Mouse (Mus musculus) neural tube, embryonic 15.5 days (tissue): ENCODE measurements around the gene Gm42372. TPM values are rescaled to one million over a fixed set of nuclear protein-coding genes. Genes with fewer than 3 reads are reported as not detected.

ENCODE experiments used
- ATAC-seq: fragments of 200-750 bp; cut with Nextera tagmentation; 2 replicates; pipeline ENCODE4 v1.8.0; 2017; ENCODE audit warnings: mild to moderate bottlenecking, moderate TSS enrichment, moderate library complexity; ENCODE audit not compliant: low FRiP score
- H3K27ac ChIP-seq: fragments of 300-500 bp; sonication (generic); replicated peaks from 2 replicates; pipeline ENCODE4 v1.5.1; 2015; ENCODE audit warnings: mild to moderate bottlenecking, inconsistent platforms
- H3K27me3 ChIP-seq: fragments of 300-500 bp; sonication (generic); replicated peaks from 2 replicates; pipeline ENCODE4 v1.6.1; 2015; ENCODE audit warnings: inconsistent platforms
- H3K36me3 ChIP-seq: fragments of 300-500 bp; sonication (generic); 2 replicates; pipeline ENCODE4 v1.6.1; 2015; ENCODE audit warnings: inconsistent platforms
- H3K4me1 ChIP-seq: fragments of 300-500 bp; sonication (generic); 2 replicates; pipeline ENCODE4 v1.6.1; 2015; ENCODE audit warnings: inconsistent platforms
- H3K4me2 ChIP-seq: fragments of 300-500 bp; sonication (generic); 2 replicates; pipeline ENCODE4 v1.6.1; 2015; ENCODE audit warnings: inconsistent platforms, mild to moderate bottlenecking, moderate library complexity
- H3K4me3 ChIP-seq: fragments of 300-500 bp; sonication (generic); replicated peaks from 2 replicates; pipeline ENCODE4 v1.5.1; 2015; ENCODE audit warnings: mild to moderate bottlenecking, inconsistent platforms
- H3K9ac ChIP-seq: fragments of 300-500 bp; sonication (generic); replicated peaks from 2 replicates; pipeline ENCODE4 v1.6.1; 2015; ENCODE audit warnings: mild to moderate bottlenecking, inconsistent platforms
- H3K9me3 ChIP-seq: fragments of 300-500 bp; sonication (generic); replicated peaks from 2 replicates; pipeline ENCODE4 v1.6.1; 2016; ENCODE audit warnings: inconsistent platforms
- WGBS: fragments of 180-500 bp; shearing (Covaris S2); methylation state at CpG from one replicate; pipeline ENCODE4 v1.1.7; 2015; ENCODE audit warnings: mixed read lengths; 5-methylcytosine and 5-hydroxymethylcytosine counted together
- polyA plus RNA-seq: library from polyadenylated mRNA; unstranded; fragments of >200 nt; fragmentation: Nextera tagmentation; extraction: Ambion mirVana; gene quantifications from 2 replicates; pipeline ENCODE4 v1.2.1, GENCODE M21; 2015

The Gm42372 gene
- polyA plus RNA-seq, 1 experiment from 2014 or later = 6.4 TPM

DNA sequence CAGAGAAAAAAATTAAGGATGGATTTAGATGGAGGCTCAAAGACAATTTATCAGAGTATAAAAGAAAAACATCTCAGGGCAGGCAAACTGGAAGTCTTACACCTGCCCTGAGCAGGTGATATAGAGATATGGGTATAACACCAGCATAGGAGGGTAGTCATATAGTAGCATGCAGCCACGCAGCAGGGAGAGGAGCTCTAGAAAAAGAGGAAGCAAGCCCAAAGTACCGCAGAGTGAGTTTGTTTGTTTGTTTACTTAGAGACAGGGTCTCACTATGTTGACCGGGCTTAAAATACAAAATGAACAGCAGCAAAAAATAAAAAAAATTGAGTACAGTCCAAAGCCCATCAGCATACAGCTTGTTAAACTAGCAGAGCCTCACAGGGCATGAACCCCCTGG is 11.7 kb upstream of the Gm42372 start:
- no peaks in the 10 kb centered on the region for H3K9me3 ChIP-seq
- no peak overlapping the region for H3K27ac ChIP-seq
- no peak overlapping the region for H3K4me2 ChIP-seq
- H3K9ac ChIP-seq = no peak overlapping the region
- WGBS = 84% methylated on average over 3 of the region's 3 CpGs
- ATAC-seq = no peak
- H3K4me3 ChIP-seq = no peak overlapping the region
- H3K4me1 ChIP-seq = 0 out of 2 replicates have a peak, but pooled peaks cover 2% of the 10 kb centered on the region
- no peaks in the 10 kb centered on the region for H3K27me3 ChIP-seq
- H3K36me3 ChIP-seq = no peaks in the 10 kb centered on the region

DNA sequence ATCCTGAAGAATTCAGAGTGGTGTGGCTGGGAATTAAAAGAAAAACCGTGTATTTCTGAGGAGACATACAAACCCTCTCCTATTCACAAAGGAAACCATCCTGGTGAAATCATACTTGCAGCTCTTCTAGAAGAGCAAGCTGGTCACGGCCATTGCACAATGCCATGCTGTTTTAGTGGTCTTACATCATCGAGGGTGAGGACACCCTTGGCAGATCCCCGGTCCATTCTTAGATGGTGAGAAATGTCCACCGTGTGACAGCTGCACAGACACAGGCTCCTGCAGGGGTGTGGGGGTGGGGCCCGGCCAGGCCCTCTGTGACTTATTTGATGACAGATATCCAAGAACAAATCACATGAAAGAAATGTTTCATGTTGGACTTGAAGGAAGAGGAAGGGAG is 8.9 kb upstream of the Gm42372 start:
- 0 out of 2 replicates have a peak, but pooled peaks cover 2% of the 10 kb centered on the region for H3K4me1 ChIP-seq
- WGBS = 28% methylated on average over 6 of the region's 6 CpGs
- H3K4me2 ChIP-seq = no peak overlapping the region
- no peaks in the 10 kb centered on the region for H3K27me3 ChIP-seq
- no peak overlapping the region for H3K9ac ChIP-seq
- H3K9me3 ChIP-seq = no peaks in the 10 kb centered on the region
- no peak for ATAC-seq
- H3K27ac ChIP-seq = no peak overlapping the region
- H3K36me3 ChIP-seq = no peaks in the 10 kb centered on the region
- H3K4me3 ChIP-seq = no peak overlapping the region

DNA sequence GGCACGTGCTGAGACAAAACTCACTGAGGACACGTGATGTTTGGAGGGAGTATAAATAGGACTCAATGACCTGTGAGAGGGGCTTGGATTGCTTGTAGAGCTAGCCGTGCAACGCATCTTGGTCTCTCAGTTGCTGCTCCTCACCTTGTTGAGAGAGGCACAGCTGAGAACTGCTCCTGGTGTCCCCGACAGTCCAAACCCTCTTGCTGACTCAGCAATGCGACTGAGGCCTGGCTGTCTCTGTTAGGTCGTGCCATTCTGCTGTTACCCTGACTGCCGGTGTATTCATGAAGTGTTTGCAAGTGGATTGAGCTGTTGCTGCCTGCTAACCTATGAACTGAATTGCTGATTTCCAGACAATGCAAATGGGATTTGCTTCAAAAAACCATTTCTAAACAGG is 6.6 kb upstream of the Gm42372 start:
- 60% methylated on average over 8 of the region's 8 CpGs for WGBS
- peaks cover 13% of the 10 kb centered on the region for H3K4me1 ChIP-seq
- H3K27me3 ChIP-seq = no peaks in the 10 kb centered on the region
- H3K9ac ChIP-seq = no peak overlapping the region
- H3K36me3 ChIP-seq = no peaks in the 10 kb centered on the region
- no peaks in the 10 kb centered on the region for H3K9me3 ChIP-seq
- no peak overlapping the region for H3K4me2 ChIP-seq
- H3K4me3 ChIP-seq = no peak overlapping the region
- no peak overlapping the region for H3K27ac ChIP-seq
- ATAC-seq = no peak

DNA sequence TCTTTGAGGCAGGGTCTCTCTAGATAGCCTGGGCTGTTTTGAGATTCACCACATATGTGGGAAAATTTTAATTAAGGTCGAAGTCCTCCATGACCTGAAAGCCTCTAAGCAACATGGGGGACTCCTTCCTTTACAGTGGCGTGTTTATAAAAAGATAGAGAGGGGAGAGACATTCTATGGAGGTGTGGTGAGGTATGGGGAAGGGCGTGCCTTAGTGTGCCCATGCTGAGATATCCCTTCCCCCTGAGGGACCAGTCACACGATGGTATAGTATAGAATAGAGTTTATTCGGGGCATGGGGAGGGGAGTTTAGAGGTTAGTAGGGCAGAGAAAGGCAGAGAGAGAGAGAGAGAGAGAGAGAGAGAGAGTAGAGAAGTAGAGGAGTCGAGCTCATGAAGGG is 4.7 kb upstream of the Gm42372 start:
- no peak overlapping the region for H3K27ac ChIP-seq
- H3K9ac ChIP-seq = no peak overlapping the region
- no peak for ATAC-seq
- no peaks in the 10 kb centered on the region for H3K36me3 ChIP-seq
- no peaks in the 10 kb centered on the region for H3K27me3 ChIP-seq
- no peak overlapping the region for H3K4me2 ChIP-seq
- WGBS = 77% methylated on average over 5 of the region's 6 CpGs
- H3K9me3 ChIP-seq = no peaks in the 10 kb centered on the region
- H3K4me3 ChIP-seq = no peak overlapping the region
- peaks cover 28% of the 10 kb centered on the region for H3K4me1 ChIP-seq

DNA sequence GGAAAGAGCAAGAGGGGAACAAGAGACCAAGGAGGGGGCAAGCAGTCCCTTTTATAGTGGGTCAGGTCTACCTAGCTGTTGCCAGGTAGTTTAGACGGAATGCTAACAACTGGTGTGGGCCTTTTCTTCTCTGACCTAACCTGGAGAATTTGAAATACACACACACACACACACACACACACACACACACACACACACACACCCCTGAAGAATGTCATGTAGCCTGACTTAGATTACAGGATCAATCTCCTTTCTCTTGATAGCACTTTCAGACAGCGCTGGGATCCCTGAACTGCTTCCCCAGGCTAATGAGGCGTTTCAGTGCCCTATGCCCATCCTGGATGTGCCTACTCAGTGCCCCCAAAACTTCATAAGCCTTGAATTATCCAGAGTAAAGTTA is 4.3 kb upstream of the Gm42372 start:
- H3K4me2 ChIP-seq = no peak overlapping the region
- no peaks in the 10 kb centered on the region for H3K27me3 ChIP-seq
- H3K36me3 ChIP-seq = no peaks in the 10 kb centered on the region
- no peaks in the 10 kb centered on the region for H3K9me3 ChIP-seq
- no peak overlapping the region for H3K9ac ChIP-seq
- H3K4me3 ChIP-seq = no peak overlapping the region
- H3K27ac ChIP-seq = no peak overlapping the region
- no peak for ATAC-seq
- H3K4me1 ChIP-seq = peaks cover 32% of the 10 kb centered on the region
- WGBS = 93% methylated on average over 3 of the region's 3 CpGs

DNA sequence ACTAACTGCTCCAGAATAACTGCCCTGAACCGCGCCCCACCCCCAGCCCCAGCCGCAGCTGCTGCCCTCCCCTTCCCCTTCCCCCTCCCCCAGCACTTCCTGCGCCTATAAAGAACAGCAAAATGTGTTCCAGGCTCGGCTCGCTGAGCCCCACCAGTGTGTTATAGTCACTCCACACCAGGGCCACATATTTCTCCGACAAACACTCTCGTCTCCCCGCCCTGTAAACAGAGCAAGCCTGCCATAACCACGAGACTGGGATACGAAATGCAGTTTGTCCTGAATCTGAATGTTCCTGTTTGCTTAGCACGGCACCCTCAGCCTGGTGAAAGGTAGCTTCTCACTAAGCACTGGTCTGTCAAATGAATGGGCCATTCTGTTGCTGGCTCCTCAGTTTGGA is 2.5 kb upstream of the Gm42372 start:
- Histone ChIP-seq H3K9ac (no peak overlapping the region; the same call in 1 of the 2 replicates), H3K9me3 (no peaks in the 10 kb centered on the region), H3K4me2 (peak overlapping the region; percentile 48), H3K27me3 (no peaks in the 10 kb centered on the region), H3K27ac (peak overlapping the region; percentile 81), H3K36me3 (no peaks in the 10 kb centered on the region), H3K4me1 (peaks cover 43% of the 10 kb centered on the region), H3K4me3 (peak overlapping the region; percentile 19; the same call in 1 of the 2 replicates)
- WGBS = 1% methylated on average over 12 of the region's 12 CpGs
- ATAC-seq = no peak

DNA sequence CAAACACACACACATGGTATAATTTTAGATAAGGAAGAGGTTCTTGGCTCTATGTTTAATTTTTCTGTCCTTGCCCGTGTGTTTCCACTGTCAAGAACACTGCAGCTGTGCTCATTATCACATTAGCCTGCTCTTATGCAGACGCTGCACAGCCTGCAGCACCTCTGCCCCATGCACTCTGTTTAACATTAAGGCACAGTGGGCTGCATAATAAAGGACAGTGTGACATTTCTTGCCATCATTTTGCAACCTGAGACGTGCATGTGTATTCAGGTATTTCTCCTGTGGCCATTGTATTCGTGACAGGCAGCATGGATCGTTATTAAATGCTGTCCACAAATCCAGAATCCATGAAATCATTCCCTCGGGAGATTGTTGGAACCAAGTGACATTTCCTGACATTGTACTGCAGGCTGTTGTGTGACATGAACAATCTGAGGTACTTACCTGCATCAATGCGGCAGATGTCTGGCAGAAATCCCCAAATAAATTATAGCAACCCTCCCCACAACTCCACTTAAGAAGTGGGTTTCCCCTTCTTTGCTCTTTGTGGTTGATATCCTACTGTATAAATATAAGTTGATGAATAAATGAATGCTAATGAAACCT is 4.8 kb downstream of the Gm42372 start:
- no peak for ATAC-seq
- H3K4me1 ChIP-seq = peaks cover 68% of the 10 kb centered on the region
- peak overlapping the region; percentile 24; the same call in 1 of the 2 replicates for H3K4me2 ChIP-seq
- no peaks in the 10 kb centered on the region for H3K9me3 ChIP-seq
- no peaks in the 10 kb centered on the region for H3K27me3 ChIP-seq
- H3K9ac ChIP-seq = 0 out of 2 replicates have a peak overlapping the region, but pooled peaks have one; percentile 23
- 22% methylated on average over 7 of the region's 7 CpGs for WGBS
- H3K4me3 ChIP-seq = no peak overlapping the region
- H3K27ac ChIP-seq = peak overlapping the region; percentile 68
- no peaks in the 10 kb centered on the region for H3K36me3 ChIP-seq

DNA sequence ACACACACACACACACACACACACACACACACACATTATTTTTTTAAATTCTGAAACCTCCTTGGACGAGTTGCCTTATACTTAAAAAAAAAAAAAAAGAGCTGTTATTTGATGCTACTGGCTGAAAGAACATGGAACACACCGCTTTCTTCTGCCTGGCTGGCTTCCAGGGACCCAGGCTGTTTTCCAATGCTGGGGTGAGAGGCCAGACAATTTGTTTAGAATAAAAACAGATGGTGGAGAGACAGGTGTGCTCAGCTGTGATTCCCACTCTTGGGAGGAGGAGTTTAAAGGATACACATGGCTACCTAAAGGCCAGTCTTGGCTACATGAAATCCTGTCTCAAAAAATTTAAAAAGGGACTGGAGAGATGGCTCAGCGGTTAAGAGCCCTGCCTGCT is 5.5 kb downstream of the Gm42372 start:
- 32% methylated on average over 3 of the region's 3 CpGs for WGBS
- no peak for ATAC-seq
- peak overlapping the region; percentile 68 for H3K27ac ChIP-seq
- H3K4me3 ChIP-seq = no peak overlapping the region
- H3K9me3 ChIP-seq = no peaks in the 10 kb centered on the region
- H3K4me1 ChIP-seq = peaks cover 62% of the 10 kb centered on the region
- H3K27me3 ChIP-seq = no peaks in the 10 kb centered on the region
- no peak overlapping the region for H3K4me2 ChIP-seq
- no peaks in the 10 kb centered on the region for H3K36me3 ChIP-seq
- H3K9ac ChIP-seq = no peak overlapping the region

DNA sequence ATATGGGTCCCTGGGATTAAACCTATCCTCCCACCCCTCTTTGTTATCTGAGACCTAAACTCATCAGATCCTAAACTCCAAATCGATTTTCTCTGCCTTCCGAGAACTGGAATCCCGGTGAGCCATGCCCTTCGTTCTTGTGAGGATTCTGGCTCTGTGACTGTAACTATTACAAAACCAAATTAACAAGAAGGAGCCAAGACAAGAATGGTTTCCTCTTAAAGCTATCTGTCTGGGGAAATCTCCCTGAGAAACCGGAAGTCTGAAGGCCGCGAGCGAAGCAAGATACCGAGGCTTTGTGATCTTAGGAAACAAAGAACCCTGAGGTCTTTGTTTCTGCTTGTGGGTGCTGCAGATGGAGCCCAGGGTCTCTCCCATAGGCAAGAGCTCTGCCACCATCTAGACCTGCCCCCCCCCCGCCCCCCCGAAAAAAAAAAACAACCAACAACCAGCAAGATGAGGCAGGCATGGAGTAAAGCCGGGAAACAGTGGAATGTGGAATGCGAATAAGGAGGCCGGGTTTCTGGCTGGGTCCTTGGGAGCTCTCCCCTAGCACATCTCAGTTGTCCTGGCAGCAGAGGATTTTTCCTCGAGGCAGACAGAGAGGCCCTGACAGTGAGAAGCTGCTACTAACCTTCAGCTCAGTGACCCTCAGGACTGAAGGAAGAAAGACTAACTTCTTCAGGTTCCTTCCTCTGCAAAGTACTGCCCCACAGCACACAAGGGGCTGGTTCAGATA is 7.3 kb downstream of the Gm42372 start:
- H3K9me3 ChIP-seq = no peaks in the 10 kb centered on the region
- 0 out of 2 replicates have a peak overlapping the region, but pooled peaks have one; percentile 3 for H3K4me2 ChIP-seq
- H3K4me3 ChIP-seq = no peak overlapping the region
- ATAC-seq = no peak
- no peaks in the 10 kb centered on the region for H3K36me3 ChIP-seq
- 0 out of 2 replicates have a peak, but pooled peaks cover 3% of the 10 kb centered on the region for H3K27me3 ChIP-seq
- WGBS = 32% methylated on average over 15 of the region's 15 CpGs
- H3K27ac ChIP-seq = peak overlapping the region; percentile 58
- H3K4me1 ChIP-seq = peaks cover 59% of the 10 kb centered on the region
- H3K9ac ChIP-seq = no peak overlapping the region

DNA sequence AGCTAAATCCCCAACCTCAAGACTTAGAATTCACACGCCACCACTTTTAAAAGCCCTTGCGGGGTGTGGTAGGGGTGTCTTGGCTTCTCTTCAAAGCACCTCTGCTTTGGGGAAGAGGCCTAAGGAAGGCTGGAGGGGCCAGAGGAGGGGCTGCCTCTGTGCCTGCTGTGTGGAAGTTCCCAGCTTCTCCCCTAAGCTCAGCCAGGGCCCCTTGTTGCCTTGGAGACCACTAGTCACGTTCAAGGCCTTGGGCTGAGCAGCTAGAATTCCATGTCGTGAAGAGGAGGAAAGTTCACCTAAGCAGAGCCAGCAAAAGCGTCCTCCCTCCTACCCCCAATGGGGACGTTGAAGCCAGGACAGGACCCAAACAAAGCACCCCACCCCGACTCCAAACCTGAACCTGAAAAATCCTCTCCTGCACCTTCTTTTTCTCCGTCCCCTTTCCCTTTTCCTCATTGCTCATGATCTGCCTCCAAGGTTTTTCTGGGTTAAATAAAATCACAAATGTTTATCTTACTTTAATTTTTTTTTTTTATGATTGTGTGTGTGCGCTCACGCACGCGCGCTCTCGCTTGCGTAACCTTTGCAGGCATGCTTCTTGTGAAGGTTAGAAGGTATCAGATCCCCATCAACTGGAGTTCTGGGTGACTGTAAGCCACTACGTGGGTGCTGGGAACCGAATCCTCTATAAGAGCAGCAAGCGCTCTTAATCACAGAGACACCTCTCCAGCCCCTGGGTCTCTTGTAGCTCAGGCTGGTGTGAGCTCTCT is 9.0 kb downstream of the Gm42372 start:
- Histone ChIP-seq H3K4me3 (no peak overlapping the region), H3K27me3 (0 out of 2 replicates have a peak, but pooled peaks cover 3% of the 10 kb centered on the region), H3K4me1 (peaks cover 57% of the 10 kb centered on the region), H3K4me2 (peak overlapping the region; percentile 22; the same call in 1 of the 2 replicates), H3K27ac (peak overlapping the region; percentile 77), H3K36me3 (no peaks in the 10 kb centered on the region), H3K9me3 (no peaks in the 10 kb centered on the region), H3K9ac (no peak overlapping the region)
- peak; percentile 44; the same call in 1 of the 2 replicates for ATAC-seq
- WGBS = 54% methylated on average over 18 of the region's 18 CpGs

DNA sequence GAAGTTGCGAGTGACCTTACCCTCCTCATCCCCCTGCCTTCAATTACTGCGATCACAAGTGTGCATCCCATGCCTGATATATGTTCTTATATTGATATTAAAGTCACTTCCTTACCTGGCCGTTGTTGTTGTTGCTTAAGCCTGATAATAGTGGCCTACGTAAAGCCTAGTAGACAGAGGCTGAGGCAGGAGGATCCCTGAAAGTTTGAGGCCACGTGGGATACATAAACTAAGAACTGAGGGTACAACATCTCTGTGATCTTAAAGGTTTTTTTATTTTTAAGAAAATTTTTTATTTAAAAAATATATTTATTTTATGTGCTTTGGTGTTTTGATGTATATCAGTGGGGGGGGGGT is 9.5 kb downstream of the Gm42372 start, which contains the start of gene Ccdc8:
Ccdc8 (plus strand) TSS at position 258 of the 357 bp plus-strand sequence.
- peak within 1 kb of the TSS; percentile 40 for H3K4me3 ChIP-seq
- 95% methylated on average over 5 of the region's 5 CpGs for WGBS
- H3K27ac ChIP-seq = peak within 1 kb of the TSS; percentile 77
- peaks cover 54% of the 10 kb centered on the region for H3K4me1 ChIP-seq
- no peak for ATAC-seq
- H3K4me2 ChIP-seq = peak within 1 kb of the TSS; percentile 53
- no peaks in the 10 kb centered on the region for H3K36me3 ChIP-seq
- 0 out of 2 replicates have a peak, but pooled peaks cover 3% of the 10 kb centered on the region for H3K27me3 ChIP-seq
- no peak within 1 kb of the TSS for H3K9ac ChIP-seq
- H3K9me3 ChIP-seq = no peaks in the 10 kb centered on the region
